Mouse (Mus musculus) myocyte (in vitro differentiated cells): ENCODE measurements around the gene Pygl. TPM values are rescaled to one million over a fixed set of nuclear protein-coding genes. Genes with fewer than 3 reads are reported as not detected.

Source experiments
- H3K27me3 ChIP-seq: one replicate; pipeline ENCODE4 v1.6.1; 2011; ENCODE audit not compliant: control insufficient read depth, insufficient read depth, insufficient read length
- H3K36me3 ChIP-seq: one replicate; pipeline ENCODE4 v1.6.1; 2011; ENCODE audit not compliant: control insufficient read depth, insufficient read depth
- H3K4me2 ChIP-seq: one replicate; pipeline ENCODE4 v1.6.1; 2011; ENCODE audit warnings: low read depth, control low read depth
- H3K4me3 ChIP-seq: one replicate; pipeline ENCODE4 v1.5.1; 2011; ENCODE audit warnings: mild to moderate bottlenecking, control low read depth, moderate library complexity
- H3K79me2 ChIP-seq: one replicate; pipeline ENCODE4 v1.6.1; 2011; ENCODE audit not compliant: control insufficient read depth, insufficient read depth
- H3ac ChIP-seq: one replicate; pipeline ENCODE4 v1.6.1; 2011; ENCODE audit not compliant: control insufficient read depth, insufficient read length
- CEBPB ChIP-seq: IDR thresholded peaks from 2 replicates; pipeline ENCODE4 v1.6.1; 2011; ENCODE audit warnings: mild to moderate bottlenecking, moderate library complexity; ENCODE audit not compliant: poor library complexity, insufficient read depth, severe bottlenecking
- E2F4 ChIP-seq: IDR thresholded peaks from one replicate; pipeline ENCODE4 v1.6.1; 2011; ENCODE audit warnings: mild to moderate bottlenecking, control low read depth, moderate library complexity; ENCODE audit not compliant: insufficient read depth
- MAX ChIP-seq: IDR thresholded peaks from one replicate; pipeline ENCODE4 v1.6.1; 2011; ENCODE audit warnings: low read depth, mild to moderate bottlenecking, control low read depth
- MYOD1 ChIP-seq, 3 experiments: IDR thresholded peaks; one replicate each; pipeline ENCODE4 v1.6.1; 2011; ENCODE audit warnings: control low read depth in 2 of 3, low read depth in 2 of 3, mild to moderate bottlenecking in 2 of 3, moderate library complexity in 1 of 3; ENCODE audit not compliant: insufficient read length in 2 of 3, control insufficient read depth in 1 of 3
- MYOG ChIP-seq, 3 experiments: IDR thresholded peaks; one replicate each; pipeline ENCODE4 v1.6.1; 2011; ENCODE audit warnings: control low read depth in 2 of 3, low read depth in 2 of 3, mild to moderate bottlenecking in 2 of 3; ENCODE audit not compliant: insufficient read length in 2 of 3, control insufficient read depth in 1 of 3, insufficient read depth in 1 of 3
- POLR2A ChIP-seq: IDR thresholded peaks from one replicate; pipeline ENCODE4 v1.6.1; 2011; ENCODE audit warnings: low read depth, mild to moderate bottlenecking, control low read depth, moderate library complexity; ENCODE audit not compliant: insufficient read length
- POLR2AphosphoS2 ChIP-seq: IDR thresholded peaks from one replicate; pipeline ENCODE4 v1.6.1; 2011; ENCODE audit warnings: low read depth, control low read depth; ENCODE audit not compliant: insufficient read length
- REST ChIP-seq: IDR thresholded peaks from one replicate; pipeline ENCODE4 v1.6.1; 2011; ENCODE audit warnings: mild to moderate bottlenecking, control low read depth, moderate library complexity; ENCODE audit not compliant: insufficient read depth, insufficient read length
- SRF ChIP-seq: IDR thresholded peaks from one replicate; pipeline ENCODE4 v1.6.1; 2011; ENCODE audit warnings: low read depth; ENCODE audit not compliant: control insufficient read depth, insufficient read length
- TCF12 ChIP-seq: IDR thresholded peaks from one replicate; pipeline ENCODE4 v1.6.1; 2011; ENCODE audit warnings: mild to moderate bottlenecking, control low read depth; ENCODE audit not compliant: poor library complexity, insufficient read depth, severe bottlenecking
- TCF3 ChIP-seq: IDR thresholded peaks from one replicate; pipeline ENCODE4 v1.6.1; 2011; ENCODE audit warnings: low read depth, control low read depth; ENCODE audit not compliant: insufficient read length
- USF1 ChIP-seq: IDR thresholded peaks from one replicate; pipeline ENCODE4 v1.6.1; 2011; ENCODE audit warnings: low read depth, mild to moderate bottlenecking, control low read depth, moderate library complexity
- polyA plus RNA-seq: library from polyadenylated mRNA; unstranded; fragments of >200 nt; fragmentation: generic; extraction: Trizol; gene quantifications from one replicate; pipeline ENCODE4 v1.2.1, GENCODE M21; 2012; ENCODE audit warnings: missing spikeins

The Pygl gene
- polyA plus RNA-seq, 1 experiment, result 0.02 TPM

GRCm38 (mm10) chr12:70167950-70168349 lies 63.3 kb downstream of the Pygl start:
- TF ChIP-seq POLR2AphosphoS2 (no peak), POLR2A (no peak), MAX (no peak), MYOD1 (IDR thresholded peaks at IDR 0.05; ENCODE audit: control insufficient read depth in 1 of 3, insufficient read length in 2 of 3, low read depth in 2 of 3) (no peak), TCF3 (no peak), TCF12 (no peak), CEBPB (no peak), SRF (no peak), E2F4 (no peak), MYOG (IDR thresholded peaks at IDR 0.05; ENCODE audit: control insufficient read depth in 1 of 3, insufficient read depth in 1 of 3, insufficient read length in 2 of 3, low read depth in 2 of 3) (no peak), USF1 (no peak), REST (no peak)
- Histone ChIP-seq H3ac (no peak overlapping the region), H3K79me2 (no peaks in the 10 kb centered on the region), H3K4me2 (no peak overlapping the region), H3K36me3 (no peaks in the 10 kb centered on the region), H3K27me3 (peaks cover 11% of the 10 kb centered on the region), H3K4me3 (no peak overlapping the region)

DNA sequence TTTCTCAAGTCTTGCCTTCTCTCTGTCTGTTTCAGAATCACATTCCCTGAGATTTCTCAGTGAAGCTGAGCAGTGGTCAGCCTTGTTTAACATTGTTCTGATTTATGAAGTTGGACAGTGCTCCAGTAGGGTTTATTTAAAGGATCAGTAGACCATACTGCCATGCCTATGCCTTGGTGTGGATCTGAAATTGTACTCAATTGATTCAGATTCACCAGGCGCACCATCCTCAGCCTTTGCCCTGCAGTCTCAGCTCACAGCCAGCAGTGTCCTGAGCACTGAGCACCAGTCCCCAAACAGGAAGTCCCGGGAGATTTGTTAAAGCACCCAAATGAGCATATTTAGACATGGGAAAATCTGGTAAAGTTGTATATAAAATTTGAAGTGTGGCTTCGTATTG lies 66.5 kb downstream of the Pygl start:
- no peak overlapping the region for H3K4me2 ChIP-seq
- H3K27me3 ChIP-seq, result no peaks in the 10 kb centered on the region
- TF ChIP-seq SRF (no peak), MYOG (IDR thresholded peaks at IDR 0.05; ENCODE audit: control insufficient read depth in 1 of 3, insufficient read depth in 1 of 3, insufficient read length in 2 of 3, low read depth in 2 of 3) (no peak), POLR2AphosphoS2 (no peak), TCF12 (no peak), USF1 (no peak), POLR2A (no peak), TCF3 (no peak), MAX (no peak), E2F4 (no peak), CEBPB (no peak), REST (no peak), MYOD1 (IDR thresholded peaks at IDR 0.05; ENCODE audit: control insufficient read depth in 1 of 3, insufficient read length in 2 of 3, low read depth in 2 of 3) (no peak)
- no peaks in the 10 kb centered on the region for H3K36me3 ChIP-seq
- no peaks in the 10 kb centered on the region for H3K79me2 ChIP-seq
- H3K4me3 ChIP-seq, result no peak overlapping the region
- H3ac ChIP-seq, result no peak overlapping the region

DNA sequence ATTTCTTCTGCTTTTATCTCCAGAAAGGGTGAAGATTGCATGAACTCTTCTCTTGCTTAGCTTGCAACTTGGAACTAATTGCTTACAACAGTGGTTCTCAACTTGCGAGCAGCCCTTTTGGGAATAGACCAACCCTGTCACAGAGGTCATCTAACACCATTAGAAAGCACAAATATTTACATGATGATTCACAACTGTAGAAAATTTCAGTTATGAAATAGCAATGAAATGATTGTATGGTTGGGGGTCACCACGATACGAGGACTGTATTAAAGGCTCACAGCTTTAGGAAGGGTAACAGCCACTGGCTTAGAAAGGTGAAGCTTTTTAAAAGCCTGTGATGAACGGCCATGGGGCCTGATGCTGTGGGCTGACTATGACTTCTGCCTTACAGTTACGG lies 70.2 kb downstream of the Pygl start:
- TF ChIP-seq TCF12, result no peak

DNA sequence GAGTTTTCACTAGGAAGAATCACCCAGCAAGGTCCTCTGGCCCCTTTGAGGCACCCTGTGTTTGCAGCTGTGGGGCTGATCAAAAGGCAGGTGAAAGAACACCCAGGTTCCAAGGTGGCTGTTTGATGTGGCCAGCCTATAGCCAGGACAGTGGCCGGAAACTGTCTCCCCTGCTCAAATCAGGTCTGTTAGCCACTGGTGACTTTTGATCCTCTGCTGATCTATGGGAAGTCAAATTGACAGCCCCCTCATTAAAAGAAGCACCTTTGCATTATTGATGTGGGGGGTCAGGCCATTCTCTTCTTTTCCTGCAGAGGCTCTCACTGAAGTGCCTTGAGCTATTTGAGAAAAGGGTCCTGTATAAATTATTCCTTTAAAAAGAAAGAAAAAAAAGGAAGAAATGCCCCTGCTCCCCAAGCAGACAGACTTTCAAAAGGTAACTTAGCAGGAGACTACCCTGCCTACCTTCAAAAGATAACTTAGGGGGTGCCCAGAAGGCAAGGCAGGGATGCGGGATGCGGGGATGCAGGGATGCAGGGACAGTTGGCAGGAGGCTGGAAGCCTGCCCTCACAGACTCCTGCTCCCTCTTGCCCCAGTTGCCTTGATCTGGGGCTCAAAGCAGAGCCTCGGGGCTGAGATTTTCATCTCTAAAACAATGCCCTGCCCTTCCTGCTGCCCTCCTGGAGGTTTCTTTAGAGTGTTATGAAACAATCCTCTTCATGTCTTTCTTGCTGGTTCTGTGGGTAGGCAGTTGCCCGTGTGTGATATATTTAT lies 73.8 kb downstream of the Pygl start:
- Histone ChIP-seq H3K79me2 (no peaks in the 10 kb centered on the region), H3ac (no peak overlapping the region), H3K36me3 (no peaks in the 10 kb centered on the region), H3K4me2 (no peak overlapping the region), H3K4me3 (no peak overlapping the region), H3K27me3 (peaks cover 29% of the 10 kb centered on the region)
- TF ChIP-seq MAX (no peak), E2F4 (no peak), TCF12 (no peak), TCF3 (no peak), MYOD1 (IDR thresholded peaks at IDR 0.05; ENCODE audit: control insufficient read depth in 1 of 3, insufficient read length in 2 of 3, low read depth in 2 of 3) (no peak), CEBPB (no peak), MYOG (IDR thresholded peaks at IDR 0.05; ENCODE audit: control insufficient read depth in 1 of 3, insufficient read depth in 1 of 3, insufficient read length in 2 of 3, low read depth in 2 of 3) (no peak), POLR2A (no peak), REST (no peak), POLR2AphosphoS2 (no peak), SRF (no peak), USF1 (no peak)

More for the DNA sequence above, 70.2 kb downstream of the Pygl start:
- H3K4me3 ChIP-seq, result no peak overlapping the region
- H3K79me2 ChIP-seq, result no peaks in the 10 kb centered on the region
- peaks cover 24% of the 10 kb centered on the region for H3K27me3 ChIP-seq
- H3K36me3 ChIP-seq, result no peaks in the 10 kb centered on the region
- H3K4me2 ChIP-seq, result no peak overlapping the region
- no peak overlapping the region for H3ac ChIP-seq

DNA sequence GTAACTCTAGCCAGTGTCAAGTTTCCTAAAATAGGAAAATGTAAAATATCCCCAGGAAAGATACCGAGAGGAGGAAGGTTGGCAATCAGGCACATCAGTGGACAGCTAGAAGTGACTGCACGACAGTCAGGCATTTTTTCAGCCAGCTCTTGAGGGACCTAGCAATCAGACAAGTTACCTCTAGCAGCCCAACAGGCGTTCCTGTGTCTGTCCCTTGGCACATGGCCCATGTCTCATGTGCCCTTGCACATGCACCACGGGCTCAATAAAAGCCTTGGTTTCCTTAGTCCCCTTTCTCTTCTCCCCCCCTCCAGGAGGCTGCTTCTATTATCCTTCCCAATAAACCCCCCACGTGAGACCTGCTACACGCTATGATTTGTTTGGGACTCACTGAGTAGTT lies 75.1 kb downstream of the Pygl start:
- Histone ChIP-seq H3K4me2 (no peak overlapping the region), H3K27me3 (peaks cover 29% of the 10 kb centered on the region), H3ac (no peak overlapping the region), H3K79me2 (no peaks in the 10 kb centered on the region), H3K36me3 (no peaks in the 10 kb centered on the region), H3K4me3 (no peak overlapping the region)
- TF ChIP-seq POLR2A (no peak), TCF3 (no peak), MYOG (IDR thresholded peaks at IDR 0.05; ENCODE audit: control insufficient read depth in 1 of 3, insufficient read depth in 1 of 3, insufficient read length in 2 of 3, low read depth in 2 of 3) (no peak), REST (no peak), POLR2AphosphoS2 (no peak), SRF (no peak)
